Mouse (Mus musculus): ENCODE data around the gene Sumo2.
"Not testable (repeated sequence)": the region's sequence is repeated elsewhere in the genome, so short reads cannot be mapped to it uniquely, and the experiment has no call there.

Gene Sumo2

DNA sequence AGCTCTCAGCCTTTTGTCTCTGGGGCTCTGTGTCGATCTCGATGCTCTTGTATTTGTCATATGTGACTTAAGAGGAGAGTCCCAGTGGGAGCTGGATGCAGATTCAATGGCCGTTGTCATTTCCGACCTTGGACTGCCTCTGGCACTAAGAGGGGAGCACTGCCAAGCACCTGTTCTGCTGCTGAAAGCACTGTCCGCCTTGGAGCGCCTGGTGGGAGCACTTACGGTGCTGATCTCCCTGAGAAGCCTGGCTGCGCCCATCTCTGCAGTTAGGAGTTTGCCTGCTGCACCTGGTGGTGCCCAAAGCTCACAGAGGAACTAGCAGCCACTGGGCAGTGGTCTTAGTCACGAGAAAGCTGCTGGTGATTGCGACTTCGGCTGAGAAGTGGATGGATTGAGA, 52.8 kb downstream of the Sumo2 start:
- no peak for DNase-seq (ENCODE audit: extremely low spot score)

DNA sequence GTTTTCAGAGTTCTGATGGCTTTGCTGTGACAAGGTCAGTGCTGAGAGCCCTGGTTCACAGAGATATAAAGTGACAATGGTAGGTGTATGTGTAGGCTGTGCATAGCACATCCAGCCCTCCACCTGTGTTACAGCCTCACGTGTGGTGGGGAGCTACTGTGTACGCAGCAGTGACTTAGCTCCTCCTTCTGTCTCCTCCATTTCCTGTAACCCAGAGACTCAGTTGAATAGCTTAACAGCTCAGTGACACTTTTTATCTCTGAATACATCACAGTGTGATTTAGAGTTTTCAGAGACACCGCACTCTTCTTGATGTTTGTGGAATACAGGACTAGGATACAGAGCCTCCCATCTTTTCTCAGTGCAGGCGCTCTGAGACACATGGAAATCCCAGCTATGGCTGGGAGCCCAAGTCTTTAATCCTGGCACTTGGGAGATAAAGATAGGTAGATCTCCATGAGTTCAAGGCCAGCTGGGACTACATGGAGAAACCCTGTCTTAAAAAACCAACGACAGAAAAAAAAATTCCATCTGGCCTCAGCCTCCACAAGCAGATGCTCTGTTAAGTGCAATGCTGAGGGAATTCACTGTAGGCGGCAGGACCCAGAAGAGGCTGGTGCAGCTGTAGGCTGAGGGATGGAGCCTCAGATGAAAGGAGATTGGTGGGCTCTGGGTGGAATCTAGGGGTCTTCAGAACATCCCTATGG, 54.4 kb downstream of the Sumo2 start:
- DNase-seq (ENCODE audit: extremely low spot score), result no peak

GRCm38 (mm10) chr11:115478296-115478938, 57.7 kb downstream of the Sumo2 start:
- no peak for DNase-seq (ENCODE audit: extremely low spot score)

DNA sequence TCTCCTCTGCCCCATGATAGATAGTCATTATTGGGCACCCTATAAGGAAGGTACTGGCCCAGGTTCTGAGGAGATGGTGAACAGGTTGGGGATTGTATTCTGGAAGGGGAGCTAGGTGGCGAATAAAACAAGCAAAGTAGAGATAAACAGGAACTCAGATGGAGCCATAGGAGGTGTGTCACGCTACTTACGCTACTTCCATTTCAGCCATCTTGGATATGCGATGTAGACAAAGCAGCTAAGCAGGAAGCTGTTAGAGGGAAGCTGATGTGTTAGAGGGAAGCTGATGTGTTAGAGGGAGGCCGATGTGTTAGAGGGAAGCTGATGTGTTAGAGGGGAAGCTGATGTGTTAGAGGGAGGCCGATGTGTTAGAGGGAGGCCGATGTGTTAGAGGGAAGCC, 58.7 kb downstream of the Sumo2 start:
- DNase-seq (ENCODE audit: extremely low spot score), result not testable (repeated sequence)

DNA sequence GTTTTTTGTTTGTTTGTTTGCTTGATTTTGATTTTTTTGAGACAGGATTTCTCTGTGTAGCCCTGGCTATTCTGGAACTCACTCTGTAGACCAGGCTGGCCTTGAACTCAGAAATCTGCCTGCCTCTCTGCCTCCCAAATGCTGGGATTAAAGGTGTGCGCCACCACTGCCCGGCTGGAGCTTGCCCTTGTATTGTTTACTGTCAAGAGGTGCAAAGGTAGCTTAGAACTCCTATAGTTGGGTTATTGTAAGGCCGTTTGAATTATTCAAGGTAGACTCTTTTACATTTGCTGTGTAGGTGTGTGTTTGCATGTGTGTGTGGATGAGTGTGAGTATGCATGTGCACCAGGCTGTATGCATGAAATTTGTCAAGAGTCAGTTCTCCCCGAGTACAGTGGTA, 59.4 kb downstream of the Sumo2 start:
- not testable (repeated sequence) for DNase-seq (ENCODE audit: extremely low spot score)

- no peak for DNase-seq (ENCODE audit: extremely low spot score)
Observed at GRCm38 (mm10) chr11:115475758-115476237, 60.3 kb downstream of the Sumo2 start.

- DNase-seq (ENCODE audit: extremely low spot score), result peak; percentile 95
Observed at GRCm38 (mm10) chr11:115475025-115475757, 60.9 kb downstream of the Sumo2 start, which contains the start of gene Armc7. Gene Armc7 (plus strand): TSS chr11:115475667.

DNA sequence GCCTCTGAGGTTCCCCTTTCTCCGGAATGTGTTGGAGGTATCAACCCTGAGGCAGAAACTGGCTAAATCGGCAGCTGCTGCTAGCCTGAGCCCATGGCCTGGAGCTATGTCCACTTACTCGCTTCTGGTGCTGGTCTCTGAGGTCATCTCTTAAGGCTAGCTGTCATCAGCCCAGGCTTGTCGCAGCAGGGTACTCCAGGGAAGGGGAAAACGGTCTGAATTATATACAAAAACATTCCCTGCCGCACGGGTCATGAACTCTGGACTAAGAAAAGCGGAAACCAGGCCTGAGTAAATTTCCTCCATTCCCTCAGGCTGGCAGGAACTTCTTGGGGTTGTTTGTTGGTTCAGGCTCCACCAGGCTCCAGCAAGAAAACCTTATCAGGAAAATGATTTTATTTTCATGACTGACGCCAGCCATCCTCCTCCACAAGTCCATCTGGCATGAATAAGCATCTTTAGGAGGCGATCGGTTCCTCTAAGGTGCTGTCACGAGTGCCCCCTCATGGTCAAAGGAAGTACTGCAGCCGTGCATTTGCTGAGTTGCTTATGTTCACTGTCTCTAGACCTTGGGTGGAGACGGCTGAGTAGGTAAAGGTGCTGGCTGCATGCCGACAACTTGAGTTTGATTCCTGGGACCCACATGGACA, 62.3 kb downstream of the Sumo2 start:
- peak; percentile 92 for DNase-seq (ENCODE audit: extremely low spot score)
